18 mouse cellular contexts compared by ENCODE assay signal in genomic region chr5:93234605-93235004, GRCm38 (mm10). TPM values are rescaled to one million over a fixed set of nuclear protein-coding genes. Genes with fewer than 3 reads are reported as not detected.
"Had no signal": no experiment of that assay in that cellular context is flagged by ENCODE, and none has a peak within 500 bp of the region (broad histone marks: within the 10 kb centered on the region; RNA-seq: fewer than 3 reads in every experiment).

No protein-coding gene starts in this region.

- H3K27ac ChIP-seq: kidney, embryonic 15.5 days; left cerebral cortex, adult 2 months; liver, embryonic 14.5 days; macrophage; midbrain, embryonic 12.5 days; midbrain, embryonic 15.5 days; neural tube, embryonic 12.5 days; neural tube, embryonic 15.5 days had no signal

- H3K4me3 ChIP-seq: kidney, embryonic 15.5 days; left cerebral cortex, adult 2 months; midbrain, embryonic 12.5 days; midbrain, embryonic 15.5 days; neural tube, embryonic 12.5 days; neural tube, embryonic 15.5 days had no signal

- H3K36me3 ChIP-seq: kidney, embryonic 15.5 days; midbrain, embryonic 12.5 days; midbrain, embryonic 15.5 days; neural tube, embryonic 12.5 days; neural tube, embryonic 15.5 days had no signal

- H3K27me3 ChIP-seq: kidney, embryonic 15.5 days; midbrain, embryonic 12.5 days; midbrain, embryonic 15.5 days; neural tube, embryonic 12.5 days; neural tube, embryonic 15.5 days had no signal

- DNase-seq: kidney, adult 11 months; kidney, adult 8-10 months; kidney, postnatal 10 days; kidney, postnatal 36 days; liver, postnatal 0 days; lung, embryonic 14.5 days; right cerebral cortex, adult 18-20 months; right cerebral cortex, postnatal 14 days; right cerebral cortex, postnatal 4 days; thymus, adult 18-20 months had no signal

- H3K4me1 ChIP-seq: kidney, embryonic 15.5 days; midbrain, embryonic 12.5 days; midbrain, embryonic 15.5 days; neural tube, embryonic 12.5 days; neural tube, embryonic 15.5 days had no signal

RNA-seq across cellular contexts. Expression of gene 2010109A12Rik, which starts 28.3 kb away (rescaled TPM):
- polyA plus RNA-seq: macrophage had no signal
